Mouse (Mus musculus) stomach, embryonic 16.5 days (tissue): Measurements from ENCODE around the gene Synpo2l. TPM values are rescaled to one million over a fixed set of nuclear protein-coding genes. Genes with fewer than 3 reads are reported as not detected.
"Not testable (repeated sequence)": the region's sequence is repeated elsewhere in the genome, so short reads cannot be mapped to it uniquely, and the experiment has no call there.

ENCODE experiments used
- ATAC-seq: fragments of 200-750 bp; cut with Nextera tagmentation; 2 replicates; pipeline ENCODE4 v1.8.0; 2017; ENCODE audit warnings: moderate number of reproducible peaks, moderate TSS enrichment; ENCODE audit not compliant: insufficient read depth, low FRiP score
- H3K27ac ChIP-seq: fragments of 300-500 bp; sonication (generic); 2 replicates; pipeline ENCODE4 v1.5.1; 2014; ENCODE audit warnings: low read length
- H3K27me3 ChIP-seq: fragments of 300-500 bp; sonication (generic); 2 replicates; pipeline ENCODE4 v1.6.1; 2014; ENCODE audit warnings: low read length, control low read depth, mixed read lengths; ENCODE audit not compliant: control insufficient read depth, insufficient read depth
- H3K36me3 ChIP-seq: fragments of 300-500 bp; sonication (generic); 2 replicates; pipeline ENCODE4 v1.6.1; 2014; ENCODE audit warnings: low read length; ENCODE audit not compliant: control insufficient read depth, insufficient read depth
- H3K4me1 ChIP-seq: fragments of 300-500 bp; sonication (generic); 2 replicates; pipeline ENCODE4 v1.6.1; 2014; ENCODE audit warnings: low read length, control low read depth, mixed read lengths; ENCODE audit not compliant: control insufficient read depth, insufficient read depth
- H3K4me2 ChIP-seq: fragments of 300-500 bp; sonication (generic); 2 replicates; pipeline ENCODE4 v1.6.1; 2014; ENCODE audit warnings: low read depth, low read length, mixed read lengths
- H3K4me3 ChIP-seq: fragments of 300-500 bp; sonication (generic); replicated peaks from 2 replicates; pipeline ENCODE4 v1.5.1; 2014; ENCODE audit warnings: mild to moderate bottlenecking, low read length
- H3K9ac ChIP-seq: fragments of 300-500 bp; sonication (generic); 2 replicates; pipeline ENCODE4 v1.6.1; 2014; ENCODE audit warnings: low read length
- H3K9me3 ChIP-seq: fragments of 300-500 bp; sonication (generic); replicated peaks from 2 replicates; pipeline ENCODE4 v1.6.1; 2016; ENCODE audit warnings: low read length, control low read depth; ENCODE audit not compliant: control insufficient read depth
- WGBS: fragments of 180-500 bp; shearing (Covaris S2); extraction: QIAGEN DNeasy Blood & Tissue Kit; methylation state at CpG from one replicate; pipeline ENCODE4 v1.1.7; 2014; 5-methylcytosine and 5-hydroxymethylcytosine counted together
- polyA plus RNA-seq: library from polyadenylated mRNA; unstranded; fragments of >200 nt; fragmentation: Nextera tagmentation; extraction: Ambion mirVana; gene quantifications from 2 replicates; pipeline ENCODE4 v1.2.1, GENCODE M21; 2015

Synpo2l gene
- polyA plus RNA-seq, 1 experiment from 2014 or later = 5.1 TPM

DNA sequence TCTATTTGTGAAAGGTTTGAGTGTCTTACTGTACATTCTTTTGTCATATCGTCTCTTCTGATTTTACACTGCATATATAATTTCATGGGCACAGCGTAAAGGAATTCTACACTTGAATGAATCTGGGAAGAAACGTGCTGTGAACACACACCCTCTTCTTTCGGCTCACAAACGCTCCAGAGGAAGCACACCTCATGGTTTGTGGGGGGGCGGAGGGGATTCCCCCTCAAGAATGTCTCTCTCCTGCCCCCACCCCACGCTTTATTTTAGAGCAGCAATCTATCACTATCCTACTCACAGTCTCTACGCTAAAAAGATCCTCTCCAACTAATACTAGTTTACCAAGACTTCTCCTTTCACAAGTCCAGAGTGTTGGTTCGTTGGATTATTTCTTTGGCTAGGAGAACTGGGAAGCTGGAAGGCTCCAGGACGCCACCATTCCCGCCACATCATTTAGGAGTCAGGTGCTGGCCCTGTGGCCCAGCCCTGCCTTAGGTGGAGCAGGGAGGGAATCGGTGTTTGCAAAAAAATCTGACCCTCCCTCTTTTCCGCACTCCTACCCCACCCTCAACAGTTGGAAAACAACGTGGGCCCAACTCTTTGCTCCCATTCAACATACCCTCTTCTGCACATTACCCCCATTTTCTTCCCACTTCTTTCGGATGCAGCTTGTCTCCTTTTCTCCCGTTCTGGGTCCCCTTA is 28.1 kb downstream of the Synpo2l start:
- WGBS = 3% methylated on average over 16 of the region's 16 CpGs
- Histone ChIP-seq H3K9ac (peak overlapping the region; percentile 96), H3K4me2 (peak overlapping the region; percentile 90), H3K27ac (peak overlapping the region; percentile 95), H3K9me3 (no peaks in the 10 kb centered on the region), H3K4me3 (peak overlapping the region; percentile 84), H3K27me3 (no peaks in the 10 kb centered on the region), H3K4me1 (0 out of 2 replicates have a peak, but pooled peaks cover 6% of the 10 kb centered on the region), H3K36me3 (no peaks in the 10 kb centered on the region)
- ATAC-seq = peak; percentile 67; the same call in 1 of the 2 replicates

DNA sequence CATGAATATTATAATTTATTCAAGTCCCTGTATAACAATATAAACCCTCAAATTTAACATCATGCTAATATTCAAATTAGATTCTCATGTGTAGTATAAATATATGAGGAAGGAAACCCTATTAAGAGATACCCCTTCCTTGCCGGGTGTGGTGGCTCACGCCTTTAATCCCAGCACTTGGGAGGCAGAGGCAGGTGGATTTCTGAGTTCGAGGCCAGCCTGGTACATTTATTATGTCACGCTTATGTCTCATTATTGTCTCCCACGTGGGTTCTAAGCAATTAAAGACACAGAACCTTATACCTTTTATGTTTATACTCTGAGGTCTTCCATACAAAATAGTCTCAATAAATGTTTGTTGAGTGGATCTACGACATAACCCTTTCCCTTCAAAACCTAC is 29.5 kb downstream of the Synpo2l start:
- ATAC-seq = no peak
- H3K27me3 ChIP-seq = no peaks in the 10 kb centered on the region
- H3K9me3 ChIP-seq = no peaks in the 10 kb centered on the region
- 0 out of 2 replicates have a peak, but pooled peaks cover 6% of the 10 kb centered on the region for H3K4me1 ChIP-seq
- H3K4me2 ChIP-seq = no peak overlapping the region
- H3K36me3 ChIP-seq = no peaks in the 10 kb centered on the region
- WGBS = 91% methylated on average over 6 of the region's 6 CpGs
- H3K4me3 ChIP-seq = no peak overlapping the region
- no peak overlapping the region for H3K27ac ChIP-seq
- H3K9ac ChIP-seq = no peak overlapping the region

DNA sequence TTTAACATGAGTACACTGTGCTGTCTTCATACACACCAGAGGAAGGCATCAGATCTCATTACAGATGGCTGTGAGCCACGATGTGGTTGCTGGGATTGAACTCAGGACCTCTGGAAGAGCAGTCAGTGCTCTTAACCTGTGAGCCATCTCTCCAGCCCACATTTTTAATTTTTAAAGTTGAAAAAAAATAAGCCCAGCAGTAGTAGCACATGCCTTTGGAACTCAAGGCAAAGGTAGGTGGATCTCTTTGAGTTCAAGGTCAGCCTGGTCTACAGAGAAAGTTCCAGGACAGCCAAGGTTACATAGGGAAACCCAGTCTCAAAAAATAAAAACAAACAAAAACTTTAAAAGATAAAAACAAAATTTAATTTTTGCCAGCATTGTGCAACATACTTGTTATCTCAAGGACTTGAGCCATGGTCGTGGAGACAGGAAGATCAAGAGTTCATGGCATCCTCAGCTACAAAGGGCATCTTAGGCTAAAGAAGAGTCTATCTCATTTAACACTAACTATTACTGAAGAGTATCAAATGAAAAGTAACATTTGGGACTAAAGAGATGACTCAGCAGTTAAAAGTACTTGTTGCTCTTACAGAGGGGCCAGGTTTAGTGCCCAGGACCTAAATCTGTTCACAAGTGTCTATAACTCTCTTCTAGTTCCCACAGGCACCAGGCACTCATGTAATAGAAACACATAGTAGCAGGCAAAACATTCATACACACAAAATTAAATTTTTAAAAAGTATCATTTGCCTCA is 30.2 kb downstream of the Synpo2l start:
- Histone ChIP-seq H3K27me3 (no peaks in the 10 kb centered on the region), H3K9ac (no peak overlapping the region), H3K27ac (no peak overlapping the region), H3K36me3 (no peaks in the 10 kb centered on the region), H3K4me3 (no peak overlapping the region), H3K9me3 (no peaks in the 10 kb centered on the region), H3K4me2 (no peak overlapping the region), H3K4me1 (0 out of 2 replicates have a peak, but pooled peaks cover 6% of the 10 kb centered on the region)
- 79% methylated on average over 2 of the region's 2 CpGs for WGBS
- ATAC-seq = no peak

DNA sequence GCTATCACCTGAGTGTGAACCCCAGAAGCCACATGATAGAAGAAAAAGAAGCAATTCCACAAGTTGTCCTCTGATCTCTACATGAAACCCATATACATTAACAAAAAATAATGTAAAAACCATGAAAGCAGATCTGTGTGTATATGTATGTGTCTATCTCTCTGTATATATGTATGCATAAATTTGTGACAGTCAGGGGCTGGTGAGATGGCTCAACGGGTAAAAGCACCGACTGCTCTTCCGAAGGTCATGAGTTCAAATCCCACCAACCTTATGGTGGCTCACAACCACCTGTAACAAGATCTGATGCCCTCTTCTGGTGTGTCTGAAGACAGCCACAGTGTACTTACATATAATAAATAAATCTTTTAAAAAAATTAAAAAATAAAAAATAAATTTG is 31.2 kb downstream of the Synpo2l start:
- WGBS = 92% methylated on average over 3 of the region's 3 CpGs
- H3K9me3 ChIP-seq, H3K4me3 ChIP-seq, ATAC-seq, H3K4me2 ChIP-seq, H3K9ac ChIP-seq, H3K27ac ChIP-seq, H3K27me3 ChIP-seq, H3K4me1 ChIP-seq, H3K36me3 ChIP-seq: not testable (repeated sequence)

GRCm38 (mm10) chr14:20635546-20635945 is 32.6 kb downstream of the Synpo2l start:
- H3K9me3 ChIP-seq = no peaks in the 10 kb centered on the region
- H3K4me2 ChIP-seq = no peak overlapping the region
- no peaks in the 10 kb centered on the region for H3K27me3 ChIP-seq
- H3K27ac ChIP-seq = no peak overlapping the region
- ATAC-seq = peak; percentile 49; the same call in 1 of the 2 replicates
- WGBS = 63% methylated on average over 2 of the region's 2 CpGs
- 0 out of 2 replicates have a peak, but pooled peaks cover 3% of the 10 kb centered on the region for H3K4me1 ChIP-seq
- no peaks in the 10 kb centered on the region for H3K36me3 ChIP-seq
- H3K4me3 ChIP-seq = no peak overlapping the region
- no peak overlapping the region for H3K9ac ChIP-seq

GRCm38 (mm10) chr14:20631253-20631652 is 36.9 kb downstream of the Synpo2l start:
- WGBS = 43% methylated on average over 4 of the region's 4 CpGs
- Histone ChIP-seq H3K27me3 (no peaks in the 10 kb centered on the region), H3K27ac (no peak overlapping the region), H3K4me1 (no peaks in the 10 kb centered on the region), H3K36me3 (no peaks in the 10 kb centered on the region), H3K4me3 (no peak overlapping the region), H3K9me3 (no peaks in the 10 kb centered on the region), H3K4me2 (no peak overlapping the region), H3K9ac (no peak overlapping the region)
- no peak for ATAC-seq

DNA sequence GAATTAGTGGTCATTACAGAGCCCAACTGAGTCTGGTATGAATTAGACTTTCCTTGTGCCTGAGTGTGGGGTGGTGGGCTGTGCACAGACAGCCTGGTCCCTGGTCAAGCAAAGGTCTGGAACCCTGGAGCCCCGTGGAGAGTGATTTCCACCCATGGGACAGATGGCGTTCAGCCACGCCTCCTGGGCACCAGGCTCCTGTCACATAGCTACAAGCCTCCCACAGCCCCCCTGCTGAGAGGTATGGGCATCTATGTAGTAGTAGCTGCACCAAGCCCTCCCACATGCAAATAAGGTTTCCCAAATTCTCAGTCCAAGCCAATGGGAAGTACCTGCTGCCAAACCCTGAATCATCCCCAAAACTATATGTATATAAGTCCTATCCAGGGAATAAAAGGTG is 41.2 kb downstream of the Synpo2l start:
- ATAC-seq = no peak
- Histone ChIP-seq H3K4me1 (no peaks in the 10 kb centered on the region), H3K4me3 (no peak overlapping the region), H3K27me3 (no peaks in the 10 kb centered on the region), H3K4me2 (no peak overlapping the region), H3K9ac (no peak overlapping the region), H3K36me3 (no peaks in the 10 kb centered on the region), H3K9me3 (no peaks in the 10 kb centered on the region), H3K27ac (no peak overlapping the region)
- 82% methylated on average over 3 of the region's 3 CpGs for WGBS

GRCm38 (mm10) chr14:20626447-20626846 is 41.7 kb downstream of the Synpo2l start:
- ATAC-seq = no peak
- 81% methylated on average over 2 of the region's 2 CpGs for WGBS
- Histone ChIP-seq H3K9me3 (no peaks in the 10 kb centered on the region), H3K4me1 (no peaks in the 10 kb centered on the region), H3K4me3 (no peak overlapping the region), H3K9ac (no peak overlapping the region), H3K27me3 (no peaks in the 10 kb centered on the region), H3K4me2 (no peak overlapping the region), H3K36me3 (no peaks in the 10 kb centered on the region), H3K27ac (no peak overlapping the region)

DNA sequence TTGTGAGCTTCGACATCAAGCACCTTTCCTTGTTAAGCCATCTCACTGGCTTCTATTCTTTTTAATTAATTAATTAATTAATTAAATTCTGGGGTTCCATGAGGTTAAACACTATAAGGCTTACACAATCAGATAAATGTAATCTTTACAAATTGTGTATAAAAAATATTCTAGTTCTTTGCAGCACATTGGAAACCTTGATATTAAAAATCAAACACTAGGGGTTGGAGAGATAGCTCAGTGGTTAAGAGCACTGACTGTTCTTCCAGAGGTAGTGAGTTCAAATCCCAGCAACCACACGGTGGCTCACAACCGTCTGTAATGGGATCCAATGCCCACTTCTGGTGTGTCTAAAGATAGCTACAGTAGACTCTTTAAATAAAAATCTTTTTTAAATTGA is 45.2 kb downstream of the Synpo2l start:
- Histone ChIP-seq H3K4me3 (no peak overlapping the region), H3K27me3 (no peaks in the 10 kb centered on the region), H3K9ac (no peak overlapping the region), H3K27ac (no peak overlapping the region), H3K36me3 (no peaks in the 10 kb centered on the region), H3K4me1 (no peaks in the 10 kb centered on the region), H3K4me2 (no peak overlapping the region), H3K9me3 (no peaks in the 10 kb centered on the region)
- 90% methylated on average over 3 of the region's 3 CpGs for WGBS
- no peak for ATAC-seq
